Mouse (Mus musculus): ENCODE measurements around the gene Edar. TPM values are rescaled to one million over a fixed set of nuclear protein-coding genes. Genes with fewer than 3 reads are reported as not detected.
A peak's percentile ranks its signal among the peaks of the same experiment; 100 is the strongest.

Edar gene
- polyA plus RNA-seq, 1 experiment from 2014 or later: 0.35 TPM

- no peaks in the 10 kb centered on the region for H3K27me3 ChIP-seq (ENCODE audit: control insufficient read depth, insufficient read depth, low read length)
- H3K4me2 ChIP-seq (replicated peaks; ENCODE audit: low read depth, low read length): no peak overlapping the region
- no peak overlapping the region for H3K27ac ChIP-seq (ENCODE audit: low read depth, low read length)
- no peaks in the 10 kb centered on the region for H3K36me3 ChIP-seq (ENCODE audit: control insufficient read depth, insufficient read depth, low read length)
- H3K9ac ChIP-seq (ENCODE audit: low read depth, low read length): no peak overlapping the region
- no peak for ATAC-seq (ENCODE audit: low FRiP score, low TSS enrichment)
- no peaks in the 10 kb centered on the region for H3K9me3 ChIP-seq (ENCODE audit: control insufficient read depth, low read length)
- H3K4me3 ChIP-seq (ENCODE audit: low read length): no peak overlapping the region
- 87% methylated on average over 3 of the region's 3 CpGs for WGBS
- H3K4me1 ChIP-seq (ENCODE audit: control insufficient read depth, insufficient read depth, low read length): peaks cover 14% of the 10 kb centered on the region
Measured at GRCm38 (mm10) chr10:58653679-58654078, 21.8 kb downstream of the Edar start.

- peak; percentile 48 for ATAC-seq (ENCODE audit: low FRiP score, low TSS enrichment)
- no peak overlapping the region for H3K4me3 ChIP-seq (ENCODE audit: low read length)
- peak overlapping the region; percentile 62; the same call in 1 of the 2 replicates for H3K27ac ChIP-seq (ENCODE audit: low read depth, low read length)
- no peaks in the 10 kb centered on the region for H3K9me3 ChIP-seq (ENCODE audit: control insufficient read depth, low read length)
- no peaks in the 10 kb centered on the region for H3K27me3 ChIP-seq (ENCODE audit: control insufficient read depth, insufficient read depth, low read length)
- no peaks in the 10 kb centered on the region for H3K36me3 ChIP-seq (ENCODE audit: control insufficient read depth, insufficient read depth, low read length)
- H3K4me1 ChIP-seq (ENCODE audit: control insufficient read depth, insufficient read depth, low read length): peaks cover 14% of the 10 kb centered on the region
- 13% methylated on average over 10 of the region's 10 CpGs for WGBS
- H3K9ac ChIP-seq (ENCODE audit: low read depth, low read length): no peak overlapping the region
- H3K4me2 ChIP-seq (replicated peaks; ENCODE audit: low read depth, low read length): peak overlapping the region; percentile 30
Measured at GRCm38 (mm10) chr10:58652418-58653394, 22.7 kb downstream of the Edar start.

- peak; percentile 43 for ATAC-seq (ENCODE audit: low FRiP score, low TSS enrichment)
- 2% methylated on average over 9 of the region's 9 CpGs for WGBS
- Histone ChIP-seq H3K9me3 (ENCODE audit: control insufficient read depth, low read length) (no peaks in the 10 kb centered on the region), H3K4me3 (ENCODE audit: low read length) (no peak overlapping the region), H3K9ac (ENCODE audit: low read depth, low read length) (no peak overlapping the region), H3K27me3 (ENCODE audit: control insufficient read depth, insufficient read depth, low read length) (no peaks in the 10 kb centered on the region), H3K36me3 (ENCODE audit: control insufficient read depth, insufficient read depth, low read length) (no peaks in the 10 kb centered on the region), H3K27ac (ENCODE audit: low read depth, low read length) (peak overlapping the region; percentile 62; the same call in 1 of the 2 replicates), H3K4me2 (replicated peaks; ENCODE audit: low read depth, low read length) (peak overlapping the region; percentile 30), H3K4me1 (ENCODE audit: control insufficient read depth, insufficient read depth, low read length) (peaks cover 14% of the 10 kb centered on the region)
Measured at GRCm38 (mm10) chr10:58652045-58652417, 23.4 kb downstream of the Edar start.

- WGBS: 4% methylated on average over 22 of the region's 22 CpGs
- no peak overlapping the region for H3K27ac ChIP-seq (ENCODE audit: low read depth, low read length)
- peak overlapping the region; percentile 15; the same call in 1 of the 2 replicates for H3K4me3 ChIP-seq (ENCODE audit: low read length)
- H3K9me3 ChIP-seq (ENCODE audit: control insufficient read depth, low read length): no peaks in the 10 kb centered on the region
- H3K9ac ChIP-seq (ENCODE audit: low read depth, low read length): peak overlapping the region; percentile 9; the same call in 1 of the 2 replicates
- H3K27me3 ChIP-seq (ENCODE audit: control insufficient read depth, insufficient read depth, low read length): no peaks in the 10 kb centered on the region
- H3K36me3 ChIP-seq (ENCODE audit: control insufficient read depth, insufficient read depth, low read length): no peaks in the 10 kb centered on the region
- H3K4me2 ChIP-seq (replicated peaks; ENCODE audit: low read depth, low read length): peak overlapping the region; percentile 30
- peaks cover 14% of the 10 kb centered on the region for H3K4me1 ChIP-seq (ENCODE audit: control insufficient read depth, insufficient read depth, low read length)
- no peak; the same call in 1 of the 2 replicates for ATAC-seq (ENCODE audit: low FRiP score, low TSS enrichment)
Measured at GRCm38 (mm10) chr10:58651270-58652042, 24.0 kb downstream of the Edar start.

GRCm38 (mm10) chr10:58648787-58649186 lies 26.7 kb downstream of the Edar start:
- H3K27ac ChIP-seq (ENCODE audit: low read depth, low read length): no peak overlapping the region

GRCm38 (mm10) chr10:58644671-58645070 lies 30.8 kb downstream of the Edar start:
- Histone ChIP-seq H3K36me3 (ENCODE audit: control insufficient read depth, insufficient read depth, low read length) (no peaks in the 10 kb centered on the region), H3K27me3 (ENCODE audit: control insufficient read depth, insufficient read depth, low read length) (no peaks in the 10 kb centered on the region), H3K4me3 (ENCODE audit: low read length) (no peak overlapping the region), H3K4me2 (replicated peaks; ENCODE audit: low read depth, low read length) (no peak overlapping the region), H3K9me3 (ENCODE audit: control insufficient read depth, low read length) (no peaks in the 10 kb centered on the region), H3K9ac (ENCODE audit: low read depth, low read length) (no peak overlapping the region), H3K4me1 (ENCODE audit: control insufficient read depth, insufficient read depth, low read length) (no peaks in the 10 kb centered on the region), H3K27ac (ENCODE audit: low read depth, low read length) (no peak overlapping the region)
- no peak for ATAC-seq (ENCODE audit: low FRiP score, low TSS enrichment)
- 78% methylated on average over 5 of the region's 5 CpGs for WGBS

More at GRCm38 (mm10) chr10:58648787-58649186, 26.7 kb downstream of the Edar start:
- no peaks in the 10 kb centered on the region for H3K9me3 ChIP-seq (ENCODE audit: control insufficient read depth, low read length)
- no peaks in the 10 kb centered on the region for H3K27me3 ChIP-seq (ENCODE audit: control insufficient read depth, insufficient read depth, low read length)
- no peak for ATAC-seq (ENCODE audit: low FRiP score, low TSS enrichment)
- H3K4me1 ChIP-seq (ENCODE audit: control insufficient read depth, insufficient read depth, low read length): peaks cover 14% of the 10 kb centered on the region
- H3K36me3 ChIP-seq (ENCODE audit: control insufficient read depth, insufficient read depth, low read length): no peaks in the 10 kb centered on the region
- H3K9ac ChIP-seq (ENCODE audit: low read depth, low read length): no peak overlapping the region
- no peak overlapping the region for H3K4me2 ChIP-seq (replicated peaks; ENCODE audit: low read depth, low read length)
- H3K4me3 ChIP-seq (ENCODE audit: low read length): no peak overlapping the region
- WGBS: 58% methylated on average over 5 of the region's 5 CpGs

GRCm38 (mm10) chr10:58644194-58644593 lies 31.3 kb downstream of the Edar start:
- no peak overlapping the region for H3K9ac ChIP-seq (ENCODE audit: low read depth, low read length)
- 84% methylated on average over 7 of the region's 7 CpGs for WGBS
- no peak for ATAC-seq (ENCODE audit: low FRiP score, low TSS enrichment)
- H3K9me3 ChIP-seq (ENCODE audit: control insufficient read depth, low read length): no peaks in the 10 kb centered on the region
- H3K4me3 ChIP-seq (ENCODE audit: low read length): no peak overlapping the region
- no peak overlapping the region for H3K27ac ChIP-seq (ENCODE audit: low read depth, low read length)
- H3K27me3 ChIP-seq (ENCODE audit: control insufficient read depth, insufficient read depth, low read length): no peaks in the 10 kb centered on the region
- no peaks in the 10 kb centered on the region for H3K36me3 ChIP-seq (ENCODE audit: control insufficient read depth, insufficient read depth, low read length)
- H3K4me2 ChIP-seq (replicated peaks; ENCODE audit: low read depth, low read length): no peak overlapping the region
- no peaks in the 10 kb centered on the region for H3K4me1 ChIP-seq (ENCODE audit: control insufficient read depth, insufficient read depth, low read length)

GRCm38 (mm10) chr10:58643001-58643400 lies 32.5 kb downstream of the Edar start:
- Histone ChIP-seq H3K27me3 (ENCODE audit: control insufficient read depth, insufficient read depth, low read length) (no peaks in the 10 kb centered on the region), H3K9ac (ENCODE audit: low read depth, low read length) (no peak overlapping the region), H3K9me3 (ENCODE audit: control insufficient read depth, low read length) (no peaks in the 10 kb centered on the region), H3K4me3 (ENCODE audit: low read length) (no peak overlapping the region), H3K36me3 (ENCODE audit: control insufficient read depth, insufficient read depth, low read length) (no peaks in the 10 kb centered on the region), H3K27ac (ENCODE audit: low read depth, low read length) (no peak overlapping the region), H3K4me1 (ENCODE audit: control insufficient read depth, insufficient read depth, low read length) (no peaks in the 10 kb centered on the region), H3K4me2 (replicated peaks; ENCODE audit: low read depth, low read length) (no peak overlapping the region)
- 80% methylated on average over 9 of the region's 9 CpGs for WGBS
- ATAC-seq (ENCODE audit: low FRiP score, low TSS enrichment): no peak

All from kidney, embryonic 14.5 days (tissue).